8 mouse cellular contexts compared by ENCODE assay signal in the genomic region with DNA sequence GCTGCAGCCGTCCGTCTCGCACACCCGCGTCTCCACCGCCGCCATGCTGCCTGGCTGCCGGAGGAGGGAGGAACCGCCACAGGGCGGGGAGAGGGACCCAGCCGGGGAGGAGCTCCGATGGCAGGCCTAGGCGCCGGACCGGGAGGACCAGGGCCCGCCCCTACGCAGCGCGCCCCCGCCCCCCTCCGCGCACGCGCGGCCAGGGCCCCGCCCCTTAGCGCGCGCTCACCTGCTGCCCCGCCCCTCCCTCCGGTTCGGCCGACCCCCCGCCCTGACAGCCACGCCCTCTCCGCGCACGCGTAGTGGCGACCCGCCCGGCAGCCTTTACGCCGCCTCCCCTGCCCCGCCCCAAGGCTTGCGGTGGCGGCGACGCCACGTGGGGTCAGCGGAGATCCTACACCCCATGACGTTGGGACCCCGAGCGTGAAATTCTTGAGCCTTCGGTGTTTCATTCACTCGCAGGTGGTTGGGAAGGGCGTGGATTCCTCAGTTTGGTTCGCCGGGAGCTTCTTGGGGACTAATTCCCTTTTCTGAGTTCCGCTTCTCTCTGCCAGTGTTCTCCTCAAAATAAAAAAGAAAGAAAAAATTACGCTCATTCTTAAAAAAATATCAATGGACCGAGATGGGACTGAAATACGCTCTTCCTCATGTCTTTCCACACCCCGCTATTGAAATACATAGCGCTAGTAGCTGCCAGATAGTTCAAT. TPM values are rescaled to one million over a fixed set of nuclear protein-coding genes. Genes with fewer than 3 reads are reported as not detected.
DNase-seq lines count a peak whose midpoint lies in the region; ATAC-seq and TF ChIP-seq lines count a peak whose summit lies in the region.

A gene (minus strand): TSS at position 189 of the 707 bp plus-strand sequence.

- peak; percentile 87 for DNase-seq in 3T3-L1 (ENCODE audit: low read depth, low spot score)
- peak; percentile 98 to 99 for DNase-seq in adrenal gland, postnatal 4 days (ENCODE audit: low spot score in 2 of 2)
- peak; percentile 97 for DNase-seq in embryonic facial prominence, embryonic 14.5 days (ENCODE audit: low spot score)
- DNase-seq in heart, adult 8-10 months (ENCODE audit: low spot score) = peak; percentile 92
- peak; percentile 94 for DNase-seq in kidney, adult 9 months
- peak; percentile 95 for DNase-seq in limb, embryonic 14.5 days (ENCODE audit: low spot score)
- DNase-seq in midbrain, postnatal 0 days (ENCODE audit: low spot score) = peak; percentile 96
- DNase-seq in spleen, postnatal 14 days (ENCODE audit: low spot score in 2 of 2) = peak; percentile 98

- H3K9ac ChIP-seq in embryonic facial prominence, embryonic 14.5 days (ENCODE audit: low read depth, low read length) = peak within 1 kb of the TSS; percentile 89
- H3K9ac ChIP-seq in limb, embryonic 14.5 days (ENCODE audit: low read depth, low read length, severe bottlenecking) = peak within 1 kb of the TSS; percentile 84
- peak within 1 kb of the TSS; percentile 86 for H3K9ac ChIP-seq in midbrain, postnatal 0 days (replicated peaks; ENCODE audit: low read length, poor library complexity, severe bottlenecking)

- H3K36me3 ChIP-seq in embryonic facial prominence, embryonic 14.5 days (ENCODE audit: control insufficient read depth, insufficient read depth, low read length) = peaks cover 15% of the 10 kb centered on the region; the same call in 1 of the 2 replicates
- H3K36me3 ChIP-seq in limb, embryonic 14.5 days (ENCODE audit: control insufficient read depth, insufficient read depth, low read length) = peaks cover 11% of the 10 kb centered on the region
- no peaks in the 10 kb centered on the region for H3K36me3 ChIP-seq in midbrain, postnatal 0 days (ENCODE audit: insufficient read depth, low read length)

- peak within 1 kb of the TSS; percentile 92 for H3K4me3 ChIP-seq in embryonic facial prominence, embryonic 14.5 days (ENCODE audit: low read depth, low read length)
- peak within 1 kb of the TSS; percentile 90 for H3K4me3 ChIP-seq in limb, embryonic 14.5 days (replicated peaks; ENCODE audit: low read length)
- peak within 1 kb of the TSS; percentile 93 for H3K4me3 ChIP-seq in midbrain, postnatal 0 days (ENCODE audit: low read depth, low read length)

- peak; percentile 20; the same call in 1 of the 2 replicates for TF ChIP-seq CTCF in midbrain, postnatal 0 days (IDR thresholded peaks at IDR 0.05)

- peaks cover 5% of the 10 kb centered on the region; the same call in 1 of the 2 replicates for H3K4me1 ChIP-seq in embryonic facial prominence, embryonic 14.5 days (ENCODE audit: control insufficient read depth, insufficient read depth, low read length)
- H3K4me1 ChIP-seq in limb, embryonic 14.5 days (ENCODE audit: control insufficient read depth, insufficient read depth, low read length) = peaks cover 12% of the 10 kb centered on the region
- no peaks in the 10 kb centered on the region; the same call in 1 of the 2 replicates for H3K4me1 ChIP-seq in midbrain, postnatal 0 days (ENCODE audit: insufficient read depth, low read length)

- ATAC-seq in embryonic facial prominence, embryonic 14.5 days (ENCODE audit: low read depth) = peak; percentile 99
- peak; percentile 99 for ATAC-seq in limb, embryonic 14.5 days (ENCODE audit: low FRiP score, low read depth)
- ATAC-seq in midbrain, postnatal 0 days (ENCODE audit: low FRiP score) = peak; percentile 97

- H3K27ac ChIP-seq in embryonic facial prominence, embryonic 14.5 days (replicated peaks; ENCODE audit: low read depth, low read length) = peak within 1 kb of the TSS; percentile 79
- H3K27ac ChIP-seq in limb, embryonic 14.5 days (replicated peaks; ENCODE audit: low read depth, low read length) = peak within 1 kb of the TSS; percentile 68
- peak within 1 kb of the TSS; percentile 57 for H3K27ac ChIP-seq in midbrain, postnatal 0 days (ENCODE audit: low read depth, low read length)

- H3K9me3 ChIP-seq in embryonic facial prominence, embryonic 14.5 days (ENCODE audit: control insufficient read depth, low read length) = no peaks in the 10 kb centered on the region
- no peaks in the 10 kb centered on the region for H3K9me3 ChIP-seq in limb, embryonic 14.5 days (ENCODE audit: control insufficient read depth, low read length)
- no peaks in the 10 kb centered on the region for H3K9me3 ChIP-seq in midbrain, postnatal 0 days (ENCODE audit: low read length)

- peak within 1 kb of the TSS; percentile 83 for H3K4me2 ChIP-seq in embryonic facial prominence, embryonic 14.5 days (ENCODE audit: low read depth, low read length)
- peak within 1 kb of the TSS; percentile 74 for H3K4me2 ChIP-seq in limb, embryonic 14.5 days (replicated peaks; ENCODE audit: low read depth, low read length, severe bottlenecking)
- peak within 1 kb of the TSS; percentile 79 for H3K4me2 ChIP-seq in midbrain, postnatal 0 days (ENCODE audit: low read depth, low read length, poor library complexity, severe bottlenecking)

- H3K27me3 ChIP-seq in embryonic facial prominence, embryonic 14.5 days (replicated peaks; ENCODE audit: control insufficient read depth, insufficient read depth, low read length) = no peaks in the 10 kb centered on the region
- H3K27me3 ChIP-seq in limb, embryonic 14.5 days (ENCODE audit: control insufficient read depth, insufficient read depth, low read length) = no peaks in the 10 kb centered on the region
- no peaks in the 10 kb centered on the region for H3K27me3 ChIP-seq in midbrain, postnatal 0 days (ENCODE audit: insufficient read depth, low read length)

- peak; percentile 81; the same call in 1 of the 2 replicates for TF ChIP-seq POLR2A in limb, embryonic 14.5 days (IDR thresholded peaks at IDR 0.05; ENCODE audit: borderline replicate concordance, extremely low read depth, insufficient read depth, insufficient read length)

- under 1% methylated on average over 27 of the region's 65 CpGs for WGBS in embryonic facial prominence, embryonic 14.5 days
- WGBS in limb, embryonic 14.5 days = 1% methylated on average over 40 of the region's 65 CpGs
- 2% methylated on average over 41 of the region's 65 CpGs for WGBS in midbrain, postnatal 0 days

RNA-seq across cellular contexts. Expression of the gene that starts here (rescaled TPM):
- total RNA-seq in adrenal gland, postnatal 4 days (2021) = 10 to 100 TPM; 55.8 to 59.4 TPM
- 45.8 and 46.4 TPM in 2 replicates for polyA plus RNA-seq in embryonic facial prominence, embryonic 14.5 days (2014; fragmentation: Nextera tagmentation; extraction: Ambion mirVana)
- 10 to 100 TPM; 38.3 to 41.3 (median 40.2) TPM for total RNA-seq in heart, adult 8-10 months (2022)
- polyA plus RNA-seq in limb, embryonic 14.5 days (2012; rRNA removed) = 49.0 and 51.5 TPM in 2 replicates
- polyA plus RNA-seq in limb, embryonic 14.5 days (2014; fragmentation: Nextera tagmentation; extraction: Ambion mirVana) = 45.3 and 45.5 TPM in 2 replicates
- total RNA-seq in midbrain, postnatal 0 days (2014; rRNA removed) = 50.7 and 60.4 TPM in 2 replicates
- polyA plus RNA-seq in midbrain, postnatal 0 days (2015; fragmentation: Nextera tagmentation; extraction: Ambion mirVana) = 49.8 and 51.0 TPM in 2 replicates

Comparison
In these comparisons a context has a peak if more than half of its experiments do, and no peak if none do; other contexts are left out.
1. Peak in every context shown above with its lines: DNase-seq, ATAC-seq, H3K4me3 ChIP-seq and H3K27ac ChIP-seq.